Mouse (Mus musculus): ENCODE measurements around the gene Dhrs7c.
A peak's percentile ranks its signal among the peaks of the same experiment; 100 is the strongest.

Dhrs7c gene

GRCm38 (mm10) chr11:67797931-67798330, at the start of gene Dhrs7c:
TSS of gene Dhrs7c (plus strand) at chr11:67798187.
- DNase-seq (ENCODE audit: low spot score) = no peak

GRCm38 (mm10) chr11:67756287-67756686, 41.7 kb upstream of the Dhrs7c start:
- no peak for DNase-seq (ENCODE audit: low spot score)

GRCm38 (mm10) chr11:67757373-67758167, 40.4 kb upstream of the Dhrs7c start:
- DNase-seq (ENCODE audit: low spot score) = no peak

- DNase-seq (ENCODE audit: low spot score) = no peak
These were observed 26.9 kb upstream of the Dhrs7c start, which contains the start of gene Glp2r for GRCm38 (mm10) chr11:67771053-67771452. TSS of gene Glp2r (minus strand) at chr11:67771153.

GRCm38 (mm10) chr11:67771691-67772090, 26.3 kb upstream of the Dhrs7c start:
- no peak for DNase-seq (ENCODE audit: low spot score)

- DNase-seq (ENCODE audit: low spot score) = peak; percentile 21
These were observed 25.4 kb upstream of the Dhrs7c start for GRCm38 (mm10) chr11:67772577-67772976.

GRCm38 (mm10) chr11:67774379-67774778, 23.6 kb upstream of the Dhrs7c start, which contains the start of gene Gsg1l2:
TSS of gene Gsg1l2 (plus strand) at chr11:67774608.
- DNase-seq (ENCODE audit: low spot score) = no peak

- DNase-seq (ENCODE audit: low spot score) = no peak
These were observed 7.8 kb upstream of the Dhrs7c start for GRCm38 (mm10) chr11:67790182-67790581.

- DNase-seq (ENCODE audit: low spot score) = no peak
These were observed 2.2 kb downstream of the Dhrs7c start for GRCm38 (mm10) chr11:67800130-67800723.

- DNase-seq (ENCODE audit: low spot score) = no peak
These were observed 3.2 kb downstream of the Dhrs7c start for GRCm38 (mm10) chr11:67801169-67801568.

GRCm38 (mm10) chr11:67805538-67805937, 7.6 kb downstream of the Dhrs7c start:
- DNase-seq (ENCODE audit: low spot score) = no peak

GRCm38 (mm10) chr11:67806832-67807597, 9.0 kb downstream of the Dhrs7c start:
- no peak for DNase-seq (ENCODE audit: low spot score)

GRCm38 (mm10) chr11:67808051-67808450, 10.1 kb downstream of the Dhrs7c start:
- no peak for DNase-seq (ENCODE audit: low spot score)

- DNase-seq (ENCODE audit: low spot score) = no peak
These were observed 13.5 kb downstream of the Dhrs7c start for GRCm38 (mm10) chr11:67811535-67811934.

GRCm38 (mm10) chr11:67819604-67820003, 21.6 kb downstream of the Dhrs7c start:
- DNase-seq (ENCODE audit: low spot score) = peak; percentile 13

- peak; percentile 47 for DNase-seq (ENCODE audit: low spot score)
These were observed 22.2 kb downstream of the Dhrs7c start for GRCm38 (mm10) chr11:67820221-67820620.

GRCm38 (mm10) chr11:67821560-67821959, 23.6 kb downstream of the Dhrs7c start:
- DNase-seq (ENCODE audit: low spot score) = no peak

GRCm38 (mm10) chr11:67828360-67829059, 30.5 kb downstream of the Dhrs7c start:
- no peak for DNase-seq (ENCODE audit: low spot score)

- no peak for DNase-seq (ENCODE audit: low spot score)
These were observed 31.5 kb downstream of the Dhrs7c start for GRCm38 (mm10) chr11:67829530-67829929.

- no peak for DNase-seq (ENCODE audit: low spot score)
These were observed 33.8 kb downstream of the Dhrs7c start for GRCm38 (mm10) chr11:67831820-67832219.

GRCm38 (mm10) chr11:67835408-67836078, 37.6 kb downstream of the Dhrs7c start:
- DNase-seq (ENCODE audit: low spot score) = no peak

Data from ovary, postnatal 14 days (tissue).